Mouse (Mus musculus): ENCODE measurements around the gene Cpne8. TPM values are rescaled to one million over a fixed set of nuclear protein-coding genes. Genes with fewer than 3 reads are reported as not detected.

The Cpne8 gene
- polyA plus RNA-seq, 1 experiment from 2014 or later, result 3.9 TPM

DNA sequence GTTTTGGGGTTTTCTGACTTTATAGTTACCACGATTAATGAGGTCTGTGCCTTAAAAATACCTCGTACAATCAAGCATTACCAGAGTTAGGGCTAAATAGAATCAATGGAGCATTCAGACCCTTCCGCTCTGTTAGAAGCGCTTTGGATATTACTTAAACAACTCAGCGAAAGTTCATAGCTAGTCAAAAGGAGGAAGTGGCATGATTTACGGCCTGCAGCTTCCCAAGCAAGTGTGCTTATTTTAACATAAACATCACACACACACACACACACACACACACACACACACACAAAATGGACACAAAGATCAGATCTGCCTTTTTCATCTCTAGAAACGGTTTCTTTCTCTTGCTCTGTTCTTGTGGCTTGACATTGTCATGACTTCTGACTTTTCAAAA lies 9.7 kb downstream of the Cpne8 start:
- H3K4me2 ChIP-seq (ENCODE audit: low read depth, low read length, severe bottlenecking), result no peak overlapping the region
- H3K36me3 ChIP-seq (ENCODE audit: control insufficient read depth, insufficient read depth, low read length), result no peaks in the 10 kb centered on the region
- ATAC-seq (replicated peaks; ENCODE audit: low FRiP score), result no peak
- no peaks in the 10 kb centered on the region for H3K27me3 ChIP-seq (ENCODE audit: control insufficient read depth, insufficient read depth, low read length)
- H3K27ac ChIP-seq (ENCODE audit: low read depth, low read length), result no peak overlapping the region
- no peak overlapping the region for H3K4me3 ChIP-seq (ENCODE audit: low read depth, low read length)
- no peaks in the 10 kb centered on the region for H3K9me3 ChIP-seq (ENCODE audit: control insufficient read depth, low read length)
- no peaks in the 10 kb centered on the region for H3K4me1 ChIP-seq (replicated peaks; ENCODE audit: control insufficient read depth, insufficient read depth, low read length)
- DNase-seq (ENCODE audit: low spot score), result no peak
- no peak overlapping the region for H3K9ac ChIP-seq (ENCODE audit: low read length)
- 55% methylated on average over 7 of the region's 7 CpGs for WGBS

DNA sequence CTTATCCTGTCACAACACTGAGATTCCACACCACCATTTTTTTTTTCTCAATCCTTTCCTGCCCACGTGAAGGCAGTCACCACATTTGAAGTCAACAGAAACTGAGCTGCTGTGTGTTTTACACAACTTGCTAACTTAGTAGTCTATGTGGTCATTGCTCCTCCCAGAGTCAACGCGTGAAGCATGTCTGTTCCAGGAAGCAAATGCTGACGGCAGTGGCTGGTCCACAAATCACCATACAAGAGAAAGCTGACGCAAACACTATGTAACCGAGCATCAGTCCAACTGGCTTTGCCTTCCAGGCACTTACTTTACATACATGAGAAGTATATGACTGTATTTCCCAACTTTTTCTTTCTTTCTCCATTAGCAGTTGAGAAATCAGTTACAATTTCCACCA lies 12.3 kb downstream of the Cpne8 start:
- Histone ChIP-seq H3K4me2 (ENCODE audit: low read depth, low read length, severe bottlenecking) (no peak overlapping the region), H3K27me3 (ENCODE audit: control insufficient read depth, insufficient read depth, low read length) (no peaks in the 10 kb centered on the region), H3K4me3 (ENCODE audit: low read depth, low read length) (no peak overlapping the region), H3K27ac (ENCODE audit: low read depth, low read length) (no peak overlapping the region), H3K4me1 (replicated peaks; ENCODE audit: control insufficient read depth, insufficient read depth, low read length) (no peaks in the 10 kb centered on the region), H3K9ac (ENCODE audit: low read length) (no peak overlapping the region), H3K36me3 (ENCODE audit: control insufficient read depth, insufficient read depth, low read length) (no peaks in the 10 kb centered on the region), H3K9me3 (ENCODE audit: control insufficient read depth, low read length) (no peaks in the 10 kb centered on the region)
- DNase-seq (ENCODE audit: low spot score), result no peak
- WGBS, result 90% methylated on average over 6 of the region's 6 CpGs
- no peak for ATAC-seq (replicated peaks; ENCODE audit: low FRiP score)

DNA sequence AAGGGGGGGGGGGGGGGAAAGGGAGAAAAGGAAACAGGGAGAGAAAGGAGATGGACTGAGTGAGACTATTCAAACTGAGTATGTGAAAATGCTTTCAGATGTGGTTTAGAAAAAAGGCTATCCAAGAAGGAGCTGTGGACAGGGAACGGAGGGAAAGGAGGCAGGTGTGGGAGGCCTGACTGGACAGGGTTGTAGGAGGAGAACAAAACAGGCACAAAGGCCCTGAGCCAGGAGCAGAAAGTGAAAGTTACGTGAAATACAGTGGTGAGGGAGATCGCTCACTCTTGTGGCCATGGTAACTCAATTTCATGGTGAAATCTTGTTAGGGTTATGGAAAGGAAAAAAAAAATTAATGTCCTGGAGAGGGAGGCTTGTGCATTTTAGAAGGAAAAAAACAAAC lies 14.6 kb downstream of the Cpne8 start:
- ATAC-seq (replicated peaks; ENCODE audit: low FRiP score), result no peak
- no peak for DNase-seq (ENCODE audit: low spot score)
- Histone ChIP-seq H3K4me3 (ENCODE audit: low read depth, low read length) (no peak overlapping the region), H3K9ac (ENCODE audit: low read length) (no peak overlapping the region), H3K27me3 (ENCODE audit: control insufficient read depth, insufficient read depth, low read length) (no peaks in the 10 kb centered on the region), H3K4me2 (ENCODE audit: low read depth, low read length, severe bottlenecking) (no peak overlapping the region), H3K9me3 (ENCODE audit: control insufficient read depth, low read length) (no peaks in the 10 kb centered on the region), H3K4me1 (replicated peaks; ENCODE audit: control insufficient read depth, insufficient read depth, low read length) (no peaks in the 10 kb centered on the region), H3K36me3 (ENCODE audit: control insufficient read depth, insufficient read depth, low read length) (no peaks in the 10 kb centered on the region), H3K27ac (ENCODE audit: low read depth, low read length) (no peak overlapping the region)
- 85% methylated on average over 3 of the region's 3 CpGs for WGBS

DNA sequence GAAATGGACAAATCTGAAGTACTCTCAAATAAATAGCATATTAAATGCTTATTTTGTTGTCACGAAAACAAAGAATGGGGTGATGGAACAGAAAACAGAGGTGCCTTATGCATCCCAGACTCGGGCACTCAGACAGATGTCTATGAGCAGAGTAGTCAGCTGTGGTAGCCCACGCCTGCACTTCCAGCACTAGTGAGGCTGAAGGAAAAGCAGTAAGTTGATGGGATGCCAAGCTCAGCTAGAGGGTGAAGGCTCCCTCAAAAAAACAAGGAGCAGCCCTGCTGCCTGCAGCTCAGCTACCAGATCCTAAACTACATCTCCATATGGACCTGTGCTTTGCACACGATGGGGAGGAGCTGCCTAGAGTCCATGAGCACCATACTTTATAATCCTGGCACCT lies 15.6 kb downstream of the Cpne8 start:
- H3K4me3 ChIP-seq (ENCODE audit: low read depth, low read length), result no peak overlapping the region
- H3K9ac ChIP-seq (ENCODE audit: low read length), result no peak overlapping the region
- H3K27ac ChIP-seq (ENCODE audit: low read depth, low read length), result no peak overlapping the region
- WGBS, result 80% methylated on average over 4 of the region's 4 CpGs
- no peaks in the 10 kb centered on the region for H3K36me3 ChIP-seq (ENCODE audit: control insufficient read depth, insufficient read depth, low read length)
- H3K4me2 ChIP-seq (ENCODE audit: low read depth, low read length, severe bottlenecking), result no peak overlapping the region
- ATAC-seq (replicated peaks; ENCODE audit: low FRiP score) (no peak), DNase-seq (ENCODE audit: low spot score) (no peak)
- no peaks in the 10 kb centered on the region for H3K9me3 ChIP-seq (ENCODE audit: control insufficient read depth, low read length)
- no peaks in the 10 kb centered on the region for H3K27me3 ChIP-seq (ENCODE audit: control insufficient read depth, insufficient read depth, low read length)
- H3K4me1 ChIP-seq (replicated peaks; ENCODE audit: control insufficient read depth, insufficient read depth, low read length), result no peaks in the 10 kb centered on the region

DNA sequence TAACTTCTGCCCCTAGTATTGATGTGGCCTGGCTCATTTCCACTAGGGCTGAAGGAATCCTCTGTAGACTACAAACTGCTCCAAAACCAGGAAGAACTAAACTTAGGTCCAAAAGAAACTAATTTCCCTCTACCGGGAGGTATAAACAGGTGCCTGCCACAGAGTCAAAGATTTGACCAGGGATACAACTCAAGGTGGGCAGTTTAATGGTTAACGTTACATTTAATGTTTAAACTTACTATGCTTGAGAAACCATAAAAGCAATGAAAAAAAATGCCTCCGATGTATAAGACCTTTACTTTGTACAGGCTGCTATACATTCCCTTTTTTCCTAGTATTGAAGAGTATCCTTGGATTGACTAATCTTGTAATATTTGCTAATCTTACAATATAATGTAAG lies 18.5 kb downstream of the Cpne8 start:
- no peak overlapping the region for H3K4me3 ChIP-seq (ENCODE audit: low read depth, low read length)
- ATAC-seq (replicated peaks; ENCODE audit: low FRiP score) (no peak), DNase-seq (ENCODE audit: low spot score) (no peak)
- H3K27me3 ChIP-seq (ENCODE audit: control insufficient read depth, insufficient read depth, low read length), result no peaks in the 10 kb centered on the region
- no peaks in the 10 kb centered on the region for H3K36me3 ChIP-seq (ENCODE audit: control insufficient read depth, insufficient read depth, low read length)
- 97% methylated on average over 3 of the region's 3 CpGs for WGBS
- no peaks in the 10 kb centered on the region for H3K9me3 ChIP-seq (ENCODE audit: control insufficient read depth, low read length)
- H3K4me2 ChIP-seq (ENCODE audit: low read depth, low read length, severe bottlenecking), result no peak overlapping the region
- no peak overlapping the region for H3K27ac ChIP-seq (ENCODE audit: low read depth, low read length)
- H3K4me1 ChIP-seq (replicated peaks; ENCODE audit: control insufficient read depth, insufficient read depth, low read length), result no peaks in the 10 kb centered on the region
- no peak overlapping the region for H3K9ac ChIP-seq (ENCODE audit: low read length)

DNA sequence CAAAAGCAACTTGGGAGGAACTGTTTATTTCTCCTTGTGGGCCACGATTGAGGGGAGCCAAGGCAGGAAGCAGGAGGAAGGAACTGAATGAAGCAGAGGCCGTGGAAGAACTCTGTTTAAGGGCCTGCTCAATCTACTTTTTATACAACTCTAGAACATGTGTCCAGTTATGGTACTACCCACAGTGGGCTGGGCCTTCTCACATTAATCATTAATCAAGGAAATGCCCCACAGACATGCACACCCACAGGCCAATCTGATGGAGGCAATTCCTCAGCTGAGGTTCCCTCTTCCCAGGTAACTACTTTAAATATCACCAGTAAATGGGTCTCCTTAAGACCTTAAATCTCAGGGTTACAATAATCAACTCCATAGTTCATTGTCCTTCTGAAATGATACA lies 21.2 kb downstream of the Cpne8 start:
- no peak overlapping the region for H3K9ac ChIP-seq (ENCODE audit: low read length)
- no peaks in the 10 kb centered on the region for H3K36me3 ChIP-seq (ENCODE audit: control insufficient read depth, insufficient read depth, low read length)
- WGBS, result 90% methylated on average over 2 of the region's 2 CpGs
- no peak overlapping the region for H3K4me2 ChIP-seq (ENCODE audit: low read depth, low read length, severe bottlenecking)
- H3K4me3 ChIP-seq (ENCODE audit: low read depth, low read length), result no peak overlapping the region
- H3K9me3 ChIP-seq (ENCODE audit: control insufficient read depth, low read length), result no peaks in the 10 kb centered on the region
- no peaks in the 10 kb centered on the region for H3K27me3 ChIP-seq (ENCODE audit: control insufficient read depth, insufficient read depth, low read length)
- no peak for ATAC-seq (replicated peaks; ENCODE audit: low FRiP score)
- no peaks in the 10 kb centered on the region for H3K4me1 ChIP-seq (replicated peaks; ENCODE audit: control insufficient read depth, insufficient read depth, low read length)
- no peak for DNase-seq (ENCODE audit: low spot score)
- H3K27ac ChIP-seq (ENCODE audit: low read depth, low read length), result no peak overlapping the region

DNA sequence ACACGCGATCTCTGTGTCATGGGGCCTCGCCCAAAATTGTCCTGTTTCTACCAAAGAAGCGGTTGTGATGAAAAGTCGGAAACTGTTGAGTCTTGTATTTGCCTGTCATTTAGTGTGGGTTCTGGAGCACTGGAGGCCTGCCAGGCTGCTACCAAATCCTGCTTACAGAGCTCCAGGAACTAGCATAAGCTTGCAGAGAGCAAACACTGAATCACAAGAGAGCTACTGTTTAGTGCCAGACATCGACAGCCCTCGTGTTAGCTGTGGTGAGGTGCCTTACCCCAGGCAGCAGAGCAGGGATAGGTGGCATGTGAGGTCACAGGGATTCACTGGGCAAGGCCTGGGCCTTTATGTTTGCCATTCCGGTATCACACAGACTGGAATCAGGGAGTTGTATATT lies 22.7 kb downstream of the Cpne8 start:
- Histone ChIP-seq H3K27ac (ENCODE audit: low read depth, low read length) (no peak overlapping the region), H3K9ac (ENCODE audit: low read length) (no peak overlapping the region), H3K4me1 (replicated peaks; ENCODE audit: control insufficient read depth, insufficient read depth, low read length) (no peaks in the 10 kb centered on the region), H3K9me3 (ENCODE audit: control insufficient read depth, low read length) (no peaks in the 10 kb centered on the region), H3K4me3 (ENCODE audit: low read depth, low read length) (no peak overlapping the region), H3K36me3 (ENCODE audit: control insufficient read depth, insufficient read depth, low read length) (no peaks in the 10 kb centered on the region), H3K4me2 (ENCODE audit: low read depth, low read length, severe bottlenecking) (no peak overlapping the region), H3K27me3 (ENCODE audit: control insufficient read depth, insufficient read depth, low read length) (no peaks in the 10 kb centered on the region)
- 87% methylated on average over 8 of the region's 8 CpGs for WGBS
- DNase-seq (ENCODE audit: low spot score), result no peak
- ATAC-seq (replicated peaks; ENCODE audit: low FRiP score), result no peak

DNA sequence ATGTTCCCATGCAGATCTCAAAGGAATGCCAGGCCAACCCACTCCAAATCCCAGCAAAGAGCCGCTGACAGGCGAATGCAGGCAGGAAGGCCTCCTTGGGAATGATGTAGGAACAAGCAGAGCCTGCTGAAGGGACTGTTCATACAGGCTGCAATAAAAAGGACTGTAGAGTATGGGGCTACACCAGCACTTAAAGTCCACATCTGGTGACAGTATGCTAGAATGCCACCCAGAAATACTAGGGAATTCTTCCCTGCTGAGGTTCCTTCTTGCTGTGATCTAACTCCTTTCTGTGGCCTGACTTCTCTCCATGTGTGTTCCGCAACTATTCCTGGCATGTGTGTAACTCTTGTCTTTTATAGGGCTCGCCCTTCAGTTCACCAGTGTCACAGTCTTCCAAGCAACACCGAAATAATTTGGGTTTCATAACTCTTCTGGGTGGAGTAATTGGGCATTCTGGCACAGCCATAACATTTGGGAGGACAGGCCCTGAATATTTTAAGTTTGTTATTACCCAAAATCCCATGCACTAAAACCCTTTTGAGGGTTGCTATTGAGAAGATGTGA lies 32.1 kb downstream of the Cpne8 start:
- WGBS, result 88% methylated on average over 5 of the region's 5 CpGs
- ATAC-seq (replicated peaks; ENCODE audit: low FRiP score) (no peak), DNase-seq (ENCODE audit: low spot score) (no peak)
- H3K4me3 ChIP-seq (ENCODE audit: low read depth, low read length), result no peak overlapping the region
- no peak overlapping the region for H3K9ac ChIP-seq (ENCODE audit: low read length)
- no peaks in the 10 kb centered on the region for H3K9me3 ChIP-seq (ENCODE audit: control insufficient read depth, low read length)
- H3K4me2 ChIP-seq (ENCODE audit: low read depth, low read length, severe bottlenecking), result no peak overlapping the region
- no peaks in the 10 kb centered on the region for H3K4me1 ChIP-seq (replicated peaks; ENCODE audit: control insufficient read depth, insufficient read depth, low read length)
- no peak overlapping the region for H3K27ac ChIP-seq (ENCODE audit: low read depth, low read length)
- no peaks in the 10 kb centered on the region for H3K36me3 ChIP-seq (ENCODE audit: control insufficient read depth, insufficient read depth, low read length)
- H3K27me3 ChIP-seq (ENCODE audit: control insufficient read depth, insufficient read depth, low read length), result no peaks in the 10 kb centered on the region

DNA sequence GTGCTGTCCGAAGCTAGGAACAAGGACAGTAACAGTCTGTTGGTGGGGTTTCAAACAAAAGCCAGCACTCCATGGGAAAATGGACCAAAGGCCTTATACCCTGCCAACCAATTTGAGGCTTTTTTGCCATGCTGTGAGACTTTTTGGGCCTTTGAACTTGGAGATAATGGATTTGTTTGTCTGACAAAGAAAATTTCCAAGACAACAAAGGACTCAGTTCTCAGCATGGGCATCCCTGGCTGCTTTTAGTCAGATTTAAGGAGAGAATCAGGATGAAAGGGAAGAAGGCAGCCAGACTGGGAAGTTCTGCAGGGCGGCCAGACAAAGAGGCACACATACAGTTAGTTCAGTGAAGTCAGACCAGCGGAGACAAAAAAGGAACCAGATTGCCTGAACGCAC lies 32.9 kb downstream of the Cpne8 start:
- H3K4me3 ChIP-seq (ENCODE audit: low read depth, low read length), result no peak overlapping the region
- H3K27me3 ChIP-seq (ENCODE audit: control insufficient read depth, insufficient read depth, low read length), result no peaks in the 10 kb centered on the region
- ATAC-seq (replicated peaks; ENCODE audit: low FRiP score) (0 out of 2 replicates have a peak, but pooled peaks have one; percentile 44), DNase-seq (ENCODE audit: low spot score) (no peak)
- no peaks in the 10 kb centered on the region for H3K9me3 ChIP-seq (ENCODE audit: control insufficient read depth, low read length)
- H3K36me3 ChIP-seq (ENCODE audit: control insufficient read depth, insufficient read depth, low read length), result no peaks in the 10 kb centered on the region
- H3K4me1 ChIP-seq (replicated peaks; ENCODE audit: control insufficient read depth, insufficient read depth, low read length), result no peaks in the 10 kb centered on the region
- H3K27ac ChIP-seq (ENCODE audit: low read depth, low read length), result no peak overlapping the region
- no peak overlapping the region for H3K9ac ChIP-seq (ENCODE audit: low read length)
- no peak overlapping the region for H3K4me2 ChIP-seq (ENCODE audit: low read depth, low read length, severe bottlenecking)
- 43% methylated on average over 4 of the region's 4 CpGs for WGBS
